Mouse (Mus musculus) lung, postnatal 0 days (tissue): ENCODE measurements at regions not wholly inside any gene's neighbourhood (a gene's known extent, or its start where the extent isn't known, plus 50 kb on each side); places are given as distances from the start of the nearest gene placed in this dataset.

ENCODE experiments used
- ATAC-seq: fragments of 200-750 bp; cut with Nextera tagmentation; 2 replicates; pipeline ENCODE4 v1.8.0; 2017; ENCODE audit warnings: moderate library complexity
- DNase-seq: peaks from one replicate; pipeline ENCODE4 v3.0.0-alpha.2; 2016; ENCODE audit warnings: low spot score
- H3K27ac ChIP-seq: fragments of 300-500 bp; sonication (generic); 2 replicates; pipeline ENCODE4 v1.5.1; 2014; ENCODE audit warnings: antibody characterized with exemption, mild to moderate bottlenecking, low read length, mixed read lengths
- H3K27me3 ChIP-seq: fragments of 300-500 bp; sonication (generic); replicated peaks from 2 replicates; pipeline ENCODE4 v1.6.1; 2014; ENCODE audit warnings: low read length, mixed read lengths; ENCODE audit not compliant: insufficient read depth
- H3K36me3 ChIP-seq: fragments of 300-500 bp; sonication (generic); 2 replicates; pipeline ENCODE4 v1.6.1; 2014; ENCODE audit warnings: low read length, mixed read lengths; ENCODE audit not compliant: insufficient read depth
- H3K4me1 ChIP-seq: fragments of 300-500 bp; sonication (generic); 2 replicates; pipeline ENCODE4 v1.6.1; 2014; ENCODE audit warnings: antibody characterized with exemption, low read depth, low read length, mixed read lengths; ENCODE audit not compliant: insufficient read depth
- H3K4me2 ChIP-seq: fragments of 300-500 bp; sonication (generic); replicated peaks from 2 replicates; pipeline ENCODE4 v1.6.1; 2014; ENCODE audit warnings: low read depth, mild to moderate bottlenecking, low read length, moderate library complexity, mixed read lengths
- H3K4me3 ChIP-seq: fragments of 300-500 bp; sonication (generic); 2 replicates; pipeline ENCODE4 v1.5.1; 2014; ENCODE audit warnings: low read depth, low read length
- H3K9ac ChIP-seq: fragments of 300-500 bp; sonication (generic); replicated peaks from 2 replicates; pipeline ENCODE4 v1.6.1; 2014; ENCODE audit warnings: low read depth, mild to moderate bottlenecking
- H3K9me3 ChIP-seq: fragments of 300-500 bp; sonication (generic); 2 replicates; pipeline ENCODE4 v1.6.1; 2016; ENCODE audit warnings: low read length, mixed read lengths
- CTCF ChIP-seq: IDR thresholded peaks from 2 replicates; pipeline ENCODE4 v1.5.1; 2016; ENCODE audit warnings: antibody characterized with exemption, mild to moderate bottlenecking
- EP300 ChIP-seq: IDR thresholded peaks from 2 replicates; pipeline ENCODE4 v1.6.1; 2016; ENCODE audit warnings: antibody characterized with exemption, mild to moderate bottlenecking, control low read depth
- WGBS: fragments of 180-500 bp; shearing (Covaris S2); extraction: QIAGEN DNeasy Blood & Tissue Kit; methylation state at CpG from one replicate; pipeline ENCODE4 v1.1.7; 2014; 5-methylcytosine and 5-hydroxymethylcytosine counted together

DNA sequence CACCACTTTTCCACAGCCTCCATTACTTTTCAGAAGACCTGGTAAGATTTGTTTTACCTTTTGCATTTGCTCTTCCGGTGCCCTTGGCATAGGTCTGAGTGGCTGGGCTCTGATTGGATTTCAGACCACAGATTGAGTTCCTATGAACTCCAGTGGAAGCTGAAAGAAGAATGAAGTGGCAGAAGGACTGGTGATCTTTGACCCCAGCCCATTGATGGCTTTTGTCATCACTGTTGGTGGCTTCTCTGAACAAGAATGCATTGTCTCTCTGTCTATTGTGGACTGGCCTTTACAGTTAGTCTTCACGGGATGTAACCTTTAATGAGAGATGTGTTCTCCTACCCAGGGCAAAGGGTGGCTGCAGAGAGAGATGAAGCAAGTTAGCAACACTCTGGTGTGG, 256.9 kb upstream of the Mpped2 start:
- no peak for TF ChIP-seq EP300
- TF ChIP-seq CTCF, result no peak
- DNase-seq (no peak), ATAC-seq (no peak)
- no peaks in the 10 kb centered on the region for H3K36me3 ChIP-seq
- no peaks in the 10 kb centered on the region for H3K27me3 ChIP-seq
- no peak overlapping the region for H3K4me2 ChIP-seq
- H3K9ac ChIP-seq, result no peak overlapping the region
- no peaks in the 10 kb centered on the region for H3K4me1 ChIP-seq
- 72% methylated on average over 2 of the region's 2 CpGs for WGBS
- H3K27ac ChIP-seq, result no peak overlapping the region
- no peak overlapping the region for H3K4me3 ChIP-seq
- H3K9me3 ChIP-seq, result no peaks in the 10 kb centered on the region

- WGBS, result 59% methylated on average over 7 of the region's 7 CpGs
- H3K4me3 ChIP-seq, result no peak overlapping the region
- H3K27me3 ChIP-seq, result no peaks in the 10 kb centered on the region
- TF ChIP-seq EP300, result no peak
- TF ChIP-seq CTCF, result no peak
- no peaks in the 10 kb centered on the region for H3K36me3 ChIP-seq
- no peak overlapping the region for H3K9ac ChIP-seq
- H3K4me1 ChIP-seq, result no peaks in the 10 kb centered on the region
- H3K9me3 ChIP-seq, result no peaks in the 10 kb centered on the region
- no peak overlapping the region for H3K4me2 ChIP-seq
- no peak overlapping the region for H3K27ac ChIP-seq
- ATAC-seq, result no peak
- no peak for DNase-seq
Measured at GRCm38 (mm10) chr2:106454310-106454974, 238.6 kb upstream of the Mpped2 start.

GRCm38 (mm10) chr2:106455039-106455438, 238.0 kb upstream of the Mpped2 start:
- Histone ChIP-seq H3K9ac (no peak overlapping the region), H3K9me3 (no peaks in the 10 kb centered on the region), H3K4me2 (no peak overlapping the region), H3K27ac (no peak overlapping the region), H3K4me3 (no peak overlapping the region), H3K36me3 (no peaks in the 10 kb centered on the region), H3K4me1 (no peaks in the 10 kb centered on the region), H3K27me3 (no peaks in the 10 kb centered on the region)
- DNase-seq (no peak), ATAC-seq (no peak)
- TF ChIP-seq CTCF, result no peak
- TF ChIP-seq EP300, result no peak
- 80% methylated on average over 4 of the region's 4 CpGs for WGBS

GRCm38 (mm10) chr2:106455972-106456371, 237.1 kb upstream of the Mpped2 start:
- Histone ChIP-seq H3K36me3 (no peaks in the 10 kb centered on the region), H3K4me1 (no peaks in the 10 kb centered on the region), H3K27ac (no peak overlapping the region), H3K27me3 (no peaks in the 10 kb centered on the region), H3K9ac (no peak overlapping the region), H3K9me3 (no peaks in the 10 kb centered on the region), H3K4me2 (no peak overlapping the region), H3K4me3 (no peak overlapping the region)
- 85% methylated on average over 3 of the region's 3 CpGs for WGBS
- DNase-seq (no peak), ATAC-seq (no peak)
- no peak for TF ChIP-seq CTCF
- TF ChIP-seq EP300, result no peak

GRCm38 (mm10) chr2:106458003-106458402, 235.1 kb upstream of the Mpped2 start:
- no peaks in the 10 kb centered on the region for H3K36me3 ChIP-seq
- no peaks in the 10 kb centered on the region for H3K4me1 ChIP-seq
- ATAC-seq (no peak), DNase-seq (no peak)
- H3K9ac ChIP-seq, result no peak overlapping the region
- no peak overlapping the region for H3K27ac ChIP-seq
- 57% methylated on average over 5 of the region's 5 CpGs for WGBS
- no peaks in the 10 kb centered on the region for H3K27me3 ChIP-seq
- no peak overlapping the region for H3K4me3 ChIP-seq
- no peaks in the 10 kb centered on the region for H3K9me3 ChIP-seq
- TF ChIP-seq EP300 (no peak), CTCF (no peak)
- no peak overlapping the region for H3K4me2 ChIP-seq

DNA sequence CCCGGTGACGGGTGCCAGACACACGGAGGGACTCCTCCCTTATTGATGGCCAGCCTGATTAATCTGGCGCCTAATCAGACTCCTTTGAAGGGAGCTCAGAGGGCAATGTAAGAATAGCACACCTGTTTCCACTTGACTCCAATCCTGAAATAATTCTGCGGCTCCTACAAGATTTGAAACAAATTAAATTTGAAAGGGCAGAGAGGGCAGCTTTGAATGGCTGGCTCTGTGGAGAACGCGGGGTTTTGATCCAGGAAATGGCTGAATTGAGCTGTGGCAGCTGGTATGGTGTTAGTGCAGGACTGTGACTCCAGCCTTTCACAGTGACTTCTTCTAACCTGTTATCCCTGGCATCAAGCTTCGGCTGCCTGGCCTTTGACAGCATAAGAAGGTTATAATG, 232.0 kb upstream of the Mpped2 start:
- H3K9ac ChIP-seq, result no peak overlapping the region
- no peak overlapping the region for H3K27ac ChIP-seq
- no peak for TF ChIP-seq CTCF
- TF ChIP-seq EP300, result no peak
- ATAC-seq, result no peak
- H3K36me3 ChIP-seq, result no peaks in the 10 kb centered on the region
- 34% methylated on average over 8 of the region's 8 CpGs for WGBS
- no peaks in the 10 kb centered on the region for H3K4me1 ChIP-seq
- H3K4me3 ChIP-seq, result no peak overlapping the region
- H3K27me3 ChIP-seq, result no peaks in the 10 kb centered on the region
- H3K9me3 ChIP-seq, result no peaks in the 10 kb centered on the region
- H3K4me2 ChIP-seq, result no peak overlapping the region
- DNase-seq, result no peak

GRCm38 (mm10) chr2:106461490-106461889, 231.6 kb upstream of the Mpped2 start:
- no peak overlapping the region for H3K27ac ChIP-seq
- H3K4me3 ChIP-seq, result no peak overlapping the region
- TF ChIP-seq EP300 (no peak), CTCF (no peak)
- DNase-seq (peak; percentile 15), ATAC-seq (no peak)
- H3K27me3 ChIP-seq, result no peaks in the 10 kb centered on the region
- H3K4me1 ChIP-seq, result no peaks in the 10 kb centered on the region
- H3K9ac ChIP-seq, result no peak overlapping the region
- no peak overlapping the region for H3K4me2 ChIP-seq
- H3K9me3 ChIP-seq, result no peaks in the 10 kb centered on the region
- WGBS, result 11% methylated on average over 7 of the region's 7 CpGs
- no peaks in the 10 kb centered on the region for H3K36me3 ChIP-seq
